Mouse (Mus musculus) adrenal gland, adult 10 weeks (tissue): ENCODE results near the gene Gnb1l. TPM values are rescaled to one million over a fixed set of nuclear protein-coding genes. Genes with fewer than 3 reads are reported as not detected.

Source experiments
- polyA plus RNA-seq: library from polyadenylated mRNA; stranded (reverse); fragments of 350-450 nt; fragmentation: Illumina TruSeq; extraction: RNeasy Lipid Tissue Mini Kit (QIAGEN cat#74804); gene quantifications from one replicate; pipeline ENCODE4 v1.2.3, GENCODE M21; 2014; ENCODE audit warnings: low read depth, low replicate concordance

Gene Gnb1l
- polyA plus RNA-seq, result 0.41 TPM

GRCm38 (mm10) chr16:18498558-18498990, at the start of gene Gnb1l, which contains the start of gene Rtl10:
TSS of gene Gnb1l (plus strand) at chr16:18498713.
TSS of gene Rtl10 (plus strand) at chr16:18498901.

DNA sequence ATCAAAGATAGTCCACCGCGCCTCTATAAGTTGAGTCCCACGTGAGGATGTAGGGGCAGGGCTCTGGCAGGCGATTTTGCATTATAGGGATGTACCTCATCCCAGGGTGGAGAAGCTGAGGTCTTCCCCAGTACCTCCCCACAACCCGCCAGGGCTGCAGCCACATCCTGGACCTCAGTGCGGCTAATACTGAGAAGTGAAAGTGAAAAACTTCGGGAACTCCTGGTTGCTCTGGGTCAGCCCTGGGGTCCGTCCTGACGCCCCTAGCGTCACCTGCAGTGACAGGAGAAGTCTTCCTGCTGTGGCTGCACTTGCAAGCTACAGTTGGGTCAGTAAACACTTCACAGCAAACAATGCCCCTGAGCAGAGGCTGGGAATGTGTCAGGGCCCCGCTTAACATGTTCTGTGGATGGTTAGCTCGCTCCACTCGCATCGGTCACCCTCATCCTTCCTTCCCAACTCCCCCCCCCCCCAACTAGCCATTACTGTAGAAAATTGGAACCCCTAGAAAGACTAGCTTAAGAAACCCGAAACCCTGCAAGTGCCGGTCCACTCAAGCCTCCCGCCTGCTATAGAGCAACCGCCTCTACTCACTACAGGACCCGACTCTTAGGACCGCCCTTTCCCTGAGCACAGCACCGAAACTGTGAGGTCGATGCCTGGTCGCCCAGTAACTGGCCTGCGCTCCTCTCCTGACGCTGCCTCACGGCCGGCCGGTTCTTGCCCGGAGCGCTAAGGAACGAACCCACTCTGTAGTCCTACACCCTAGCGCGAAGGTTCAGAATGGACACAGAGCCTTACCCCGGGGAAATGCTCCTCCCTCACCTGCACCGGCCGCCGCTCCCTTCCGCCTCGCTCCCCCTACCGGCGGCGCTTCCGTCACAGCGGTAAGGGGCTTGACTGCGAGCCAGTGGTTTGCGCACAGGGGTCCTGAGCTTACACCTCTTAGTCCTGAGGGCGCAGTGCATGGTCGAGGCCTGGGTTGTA, 91.6 kb downstream of the Gnb1l start, which contains the start of gene Tbx1:
TSS of gene Tbx1 (minus strand) at position 868 of the 987 bp plus-strand sequence.

Other genes with a start within 250 kb of the Gnb1l start
- 146 TPM for gene Ranbp1, start 250.0 kb upstream of the Gnb1l start, polyA plus RNA-seq
- gene Gm49776, start 240.4 kb upstream of the Gnb1l start, polyA plus RNA-seq, result not detected
- gene Dgcr8, start 209.5 kb upstream of the Gnb1l start, polyA plus RNA-seq, result 27.5 TPM
- gene Tango2, start 150.6 kb upstream of the Gnb1l start, polyA plus RNA-seq, result 10.3 TPM
- gene Arvcf, start 150.5 kb upstream of the Gnb1l start, polyA plus RNA-seq, result 0.41 TPM
- 7.4 TPM for gene Txnrd2, start 72.3 kb upstream of the Gnb1l start, polyA plus RNA-seq
- 23.1 TPM for gene Comt, start 71.9 kb upstream of the Gnb1l start, polyA plus RNA-seq
- not detected for gene Rtl10, start 188 bp downstream of the Gnb1l start, polyA plus RNA-seq
- not detected for gene Tbx1, start 92.0 kb downstream of the Gnb1l start, polyA plus RNA-seq
- not detected for gene Gp1bb, start 123.7 kb downstream of the Gnb1l start, polyA plus RNA-seq
- gene Gm49601, start 127.7 kb downstream of the Gnb1l start, polyA plus RNA-seq, result not detected
- gene Sept5, start 131.2 kb downstream of the Gnb1l start, polyA plus RNA-seq, result 0.99 TPM